Mouse (Mus musculus): Measurements from ENCODE around the gene Ttyh2.

GRCm38 (mm10) chr11:114694451-114694850 is 19.2 kb downstream of the Ttyh2 start:
- TF ChIP-seq CTCF (IDR thresholded peaks at IDR 0.05; ENCODE audit: low read depth) (no peak), EP300 (IDR thresholded peaks at IDR 0.05; ENCODE audit: low read depth) (no peak)

All from liver, postnatal 0 days (tissue).